Mouse (Mus musculus) liver (tissue): ENCODE measurements at regions not wholly inside any gene's neighbourhood (a gene's known extent, or its start where the extent isn't known, plus 50 kb on each side); places are given as distances from the start of the nearest gene placed in this dataset.

Experiments
- DNase-seq: peaks from one replicate; pipeline ENCODE4 v3.0.0-alpha.2; 2020; ENCODE audit warnings: mixed read lengths

GRCm38 (mm10) chr1:73411452-73411851 lies 395.7 kb upstream of the Tnp1 start:
- DNase-seq = no peak

- no peak for DNase-seq
These were observed 383.5 kb upstream of the Tnp1 start for GRCm38 (mm10) chr1:73399178-73399577.

- no peak for DNase-seq
These were observed 379.3 kb upstream of the Tnp1 start for GRCm38 (mm10) chr1:73395034-73395433.

GRCm38 (mm10) chr1:73394466-73394865 lies 378.8 kb upstream of the Tnp1 start:
- DNase-seq = no peak

GRCm38 (mm10) chr1:73392077-73392476 lies 376.4 kb upstream of the Tnp1 start:
- DNase-seq = no peak

- no peak for DNase-seq
These were observed 374.3 kb upstream of the Tnp1 start for GRCm38 (mm10) chr1:73389976-73390375.

GRCm38 (mm10) chr1:73389174-73389573 lies 373.5 kb upstream of the Tnp1 start:
- no peak for DNase-seq

GRCm38 (mm10) chr1:73381578-73381977 lies 365.9 kb upstream of the Tnp1 start:
- DNase-seq = no peak

GRCm38 (mm10) chr1:73374531-73375375 lies 359.0 kb upstream of the Tnp1 start:
- DNase-seq = no peak

GRCm38 (mm10) chr1:73368222-73368621 lies 352.5 kb upstream of the Tnp1 start:
- no peak for DNase-seq

GRCm38 (mm10) chr1:73365842-73366241 lies 350.1 kb upstream of the Tnp1 start:
- no peak for DNase-seq

- no peak for DNase-seq
These were observed 348.6 kb upstream of the Tnp1 start for GRCm38 (mm10) chr1:73364300-73364683.

- peak; percentile 19 for DNase-seq
These were observed 348.0 kb upstream of the Tnp1 start for GRCm38 (mm10) chr1:73363549-73364299.

GRCm38 (mm10) chr1:73362122-73362521 lies 346.4 kb upstream of the Tnp1 start:
- DNase-seq = peak; percentile 31

GRCm38 (mm10) chr1:73361300-73361699 lies 345.6 kb upstream of the Tnp1 start:
- no peak for DNase-seq

- DNase-seq = no peak
These were observed 338.7 kb upstream of the Tnp1 start for GRCm38 (mm10) chr1:73354447-73354846.

GRCm38 (mm10) chr1:73348476-73348875 lies 332.8 kb upstream of the Tnp1 start:
- DNase-seq = no peak

GRCm38 (mm10) chr1:73344587-73344986 lies 328.9 kb upstream of the Tnp1 start:
- DNase-seq = no peak

- DNase-seq = no peak
These were observed 326.2 kb upstream of the Tnp1 start for GRCm38 (mm10) chr1:73341911-73342310.

- DNase-seq = no peak
These were observed 321.7 kb upstream of the Tnp1 start for GRCm38 (mm10) chr1:73337401-73337800.

GRCm38 (mm10) chr1:73309556-73309955 lies 293.8 kb upstream of the Tnp1 start:
- DNase-seq = no peak

GRCm38 (mm10) chr1:73308420-73308819 lies 292.7 kb upstream of the Tnp1 start:
- DNase-seq = no peak

GRCm38 (mm10) chr1:73307194-73307593 lies 291.5 kb upstream of the Tnp1 start:
- no peak for DNase-seq
